Mouse (Mus musculus): ENCODE measurements around the gene Cyren. TPM values are rescaled to one million over a fixed set of nuclear protein-coding genes. Genes with fewer than 3 reads are reported as not detected.

Cyren gene
- polyA plus RNA-seq, 1 experiment from 2014 or later: 5.7 TPM

DNA sequence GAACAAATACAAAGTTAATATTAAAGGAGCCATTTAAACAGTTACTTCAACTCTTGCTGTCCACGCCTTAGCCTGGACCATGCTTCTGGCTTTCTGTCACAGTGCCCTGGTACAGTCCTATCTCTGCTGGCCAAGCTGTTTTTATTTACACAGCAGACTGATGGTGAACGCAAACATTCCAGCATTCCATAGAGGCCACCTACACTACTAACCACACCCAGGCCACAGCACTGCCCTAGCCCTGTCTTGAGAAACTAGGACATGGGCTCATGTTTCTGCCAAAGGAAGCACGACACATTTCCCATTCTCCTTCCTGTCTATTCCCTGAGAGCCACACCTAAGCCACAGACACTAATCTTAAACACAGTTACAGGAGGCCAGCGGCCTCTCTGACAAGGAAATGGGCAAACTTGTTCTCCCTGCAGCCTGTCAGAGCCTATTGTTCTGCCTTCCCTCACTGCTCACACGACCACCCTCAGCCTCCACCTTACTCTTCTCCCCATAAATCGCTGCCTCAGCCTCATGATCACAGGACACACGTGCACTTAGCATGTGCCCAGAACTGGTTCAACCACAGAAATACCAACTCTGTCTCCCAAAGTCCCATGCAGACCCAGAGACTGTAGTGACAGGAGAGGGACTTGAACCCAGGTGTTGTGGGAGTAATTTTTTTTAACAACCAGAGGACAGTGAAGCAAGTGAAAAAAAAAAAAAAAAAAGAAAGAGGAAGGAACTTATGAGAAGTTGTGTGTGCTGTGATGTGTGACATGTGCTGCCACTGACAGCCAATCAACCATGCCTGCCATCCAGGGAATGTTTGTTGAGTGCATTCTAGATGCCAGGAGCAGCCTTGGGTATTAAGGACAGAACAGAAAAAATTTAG is 11.9 kb downstream of the Cyren start:
- ATAC-seq (ENCODE audit: low read depth): peak; percentile 77
- Histone ChIP-seq H3K4me3 (ENCODE audit: low read depth, low read length) (no peak overlapping the region), H3K27ac (ENCODE audit: low read length) (peak overlapping the region; percentile 60), H3K4me1 (ENCODE audit: control insufficient read depth, low read depth, low read length) (peaks cover 48% of the 10 kb centered on the region), H3K9ac (ENCODE audit: low read depth, low read length) (0 out of 2 replicates have a peak overlapping the region, but pooled peaks have one; percentile 9), H3K9me3 (replicated peaks; ENCODE audit: control insufficient read depth, low read length) (no peaks in the 10 kb centered on the region), H3K27me3 (ENCODE audit: control insufficient read depth, insufficient read depth, low read depth, low read length) (no peaks in the 10 kb centered on the region), H3K4me2 (ENCODE audit: low read depth, low read length) (peak overlapping the region; percentile 10; the same call in 1 of the 2 replicates), H3K36me3 (ENCODE audit: control insufficient read depth, insufficient read depth) (no peaks in the 10 kb centered on the region)
- WGBS (ENCODE audit: insufficient replicate concordance): 25% methylated on average over 7 of the region's 7 CpGs

DNA sequence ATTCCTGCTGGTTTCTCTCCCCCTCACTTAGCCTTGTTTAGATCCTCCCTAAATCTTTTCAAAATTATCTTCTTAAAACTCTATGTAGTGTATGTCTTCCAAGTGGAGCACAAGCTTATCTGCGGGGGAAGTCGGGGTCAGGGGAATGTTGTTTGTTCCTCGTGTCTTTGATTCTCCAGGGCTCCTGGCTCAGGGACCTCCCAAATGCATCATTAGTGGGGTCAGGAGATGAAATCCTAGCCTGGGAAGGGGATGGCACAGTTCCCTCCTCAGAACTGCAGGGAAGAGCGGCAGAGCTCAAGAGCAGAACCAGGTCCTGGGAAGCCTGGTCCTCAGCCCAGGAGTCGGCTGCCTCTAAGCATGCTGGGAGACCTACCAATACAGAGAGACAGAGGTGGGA is 12.6 kb downstream of the Cyren start:
- no peak for ATAC-seq (ENCODE audit: low read depth)
- H3K9ac ChIP-seq (ENCODE audit: low read depth, low read length): no peak overlapping the region
- H3K4me1 ChIP-seq (ENCODE audit: control insufficient read depth, low read depth, low read length): peaks cover 45% of the 10 kb centered on the region
- peak overlapping the region; percentile 26; the same call in 1 of the 2 replicates for H3K4me2 ChIP-seq (ENCODE audit: low read depth, low read length)
- peak overlapping the region; percentile 60 for H3K27ac ChIP-seq (ENCODE audit: low read length)
- H3K4me3 ChIP-seq (ENCODE audit: low read depth, low read length): no peak overlapping the region
- no peaks in the 10 kb centered on the region for H3K9me3 ChIP-seq (replicated peaks; ENCODE audit: control insufficient read depth, low read length)
- no peaks in the 10 kb centered on the region for H3K36me3 ChIP-seq (ENCODE audit: control insufficient read depth, insufficient read depth)
- no peaks in the 10 kb centered on the region for H3K27me3 ChIP-seq (ENCODE audit: control insufficient read depth, insufficient read depth, low read depth, low read length)
- 63% methylated on average over 5 of the region's 5 CpGs for WGBS (ENCODE audit: insufficient replicate concordance)

- Histone ChIP-seq H3K27me3 (ENCODE audit: control insufficient read depth, insufficient read depth, low read depth, low read length) (no peaks in the 10 kb centered on the region), H3K36me3 (ENCODE audit: control insufficient read depth, insufficient read depth) (no peaks in the 10 kb centered on the region), H3K4me2 (ENCODE audit: low read depth, low read length) (peak overlapping the region; percentile 55), H3K9me3 (replicated peaks; ENCODE audit: control insufficient read depth, low read length) (no peaks in the 10 kb centered on the region), H3K4me1 (ENCODE audit: control insufficient read depth, low read depth, low read length) (peaks cover 32% of the 10 kb centered on the region), H3K9ac (ENCODE audit: low read depth, low read length) (no peak overlapping the region; the same call in 1 of the 2 replicates), H3K4me3 (ENCODE audit: low read depth, low read length) (peak overlapping the region; percentile 4; the same call in 1 of the 2 replicates), H3K27ac (ENCODE audit: low read length) (peak overlapping the region; percentile 7; the same call in 1 of the 2 replicates)
- no peak for ATAC-seq (ENCODE audit: low read depth)
- WGBS (ENCODE audit: insufficient replicate concordance): 46% methylated on average over 9 of the region's 9 CpGs
These were observed 13.9 kb downstream of the Cyren start for GRCm38 (mm10) chr6:34863786-34864514.

DNA sequence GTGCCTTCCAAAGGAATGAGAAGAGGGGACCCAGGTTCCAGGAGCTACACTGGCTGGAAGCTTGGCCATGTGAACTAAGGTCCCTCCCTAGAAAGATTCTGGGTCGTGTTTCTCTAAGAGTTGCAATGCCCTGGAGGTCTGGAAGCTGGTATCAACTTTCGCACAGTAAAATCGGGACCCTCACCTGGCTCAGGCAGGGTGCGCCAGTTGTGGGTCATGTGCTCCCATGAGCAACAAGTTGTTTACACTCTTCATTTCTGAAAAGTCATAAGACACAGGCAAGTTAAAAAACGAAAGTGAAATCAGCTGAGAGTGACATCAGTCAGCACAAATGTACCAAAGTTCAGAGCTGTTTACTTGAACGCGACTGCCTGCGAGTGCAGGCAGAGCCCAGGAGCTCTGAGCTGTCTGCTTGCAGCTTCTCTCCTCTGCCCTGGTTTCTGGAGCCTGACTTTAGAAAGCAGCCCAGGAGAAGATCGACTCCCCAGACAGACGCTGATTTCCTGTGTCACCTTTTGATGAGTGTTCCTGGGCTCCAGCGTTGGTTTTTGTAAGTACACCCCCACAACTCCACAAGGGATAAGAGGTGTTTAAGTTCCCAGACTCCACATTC is 15.0 kb downstream of the Cyren start, which contains the start of gene Tmem140:
Gene Tmem140 (plus strand): TSS at position 356 of the 613 bp plus-strand sequence.
- 15% methylated on average over 11 of the region's 11 CpGs for WGBS (ENCODE audit: insufficient replicate concordance)
- Histone ChIP-seq H3K9ac (ENCODE audit: low read depth, low read length) (peak within 1 kb of the TSS; percentile 50), H3K27ac (ENCODE audit: low read length) (peak within 1 kb of the TSS; percentile 71), H3K27me3 (ENCODE audit: control insufficient read depth, insufficient read depth, low read depth, low read length) (no peaks in the 10 kb centered on the region), H3K4me2 (ENCODE audit: low read depth, low read length) (peak within 1 kb of the TSS; percentile 55), H3K4me3 (ENCODE audit: low read depth, low read length) (peak within 1 kb of the TSS; percentile 54), H3K36me3 (ENCODE audit: control insufficient read depth, insufficient read depth) (no peaks in the 10 kb centered on the region), H3K9me3 (replicated peaks; ENCODE audit: control insufficient read depth, low read length) (no peaks in the 10 kb centered on the region), H3K4me1 (ENCODE audit: control insufficient read depth, low read depth, low read length) (peaks cover 23% of the 10 kb centered on the region)
- peak; percentile 52 for ATAC-seq (ENCODE audit: low read depth)

DNA sequence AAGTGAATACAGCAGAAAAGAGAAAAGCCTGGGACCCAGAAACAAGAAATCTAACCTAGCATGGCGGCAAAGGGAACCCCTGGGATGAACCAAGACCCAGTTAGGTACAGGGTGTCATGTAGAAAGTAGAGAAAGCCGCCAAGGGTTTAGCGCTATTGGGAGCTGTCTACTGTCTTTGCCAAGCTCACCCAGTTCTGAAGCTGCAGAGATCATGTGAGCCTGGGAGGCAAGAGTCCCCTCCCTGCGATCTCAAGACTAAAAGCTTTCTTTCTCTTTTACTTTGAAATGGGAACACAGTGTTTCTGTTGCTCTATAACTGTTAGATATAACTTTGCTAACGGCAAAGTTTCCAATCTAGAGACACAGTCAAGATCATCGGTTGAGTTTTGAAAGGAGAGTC is 15.5 kb downstream of the Cyren start:
- Histone ChIP-seq H3K4me2 (ENCODE audit: low read depth, low read length) (peak overlapping the region; percentile 55), H3K4me1 (ENCODE audit: control insufficient read depth, low read depth, low read length) (peaks cover 19% of the 10 kb centered on the region), H3K36me3 (ENCODE audit: control insufficient read depth, insufficient read depth) (no peaks in the 10 kb centered on the region), H3K4me3 (ENCODE audit: low read depth, low read length) (peak overlapping the region; percentile 54), H3K9me3 (replicated peaks; ENCODE audit: control insufficient read depth, low read length) (no peaks in the 10 kb centered on the region), H3K27ac (ENCODE audit: low read length) (peak overlapping the region; percentile 71), H3K27me3 (ENCODE audit: control insufficient read depth, insufficient read depth, low read depth, low read length) (no peaks in the 10 kb centered on the region), H3K9ac (ENCODE audit: low read depth, low read length) (peak overlapping the region; percentile 50; the same call in 1 of the 2 replicates)
- 66% methylated on average over 6 of the region's 6 CpGs for WGBS (ENCODE audit: insufficient replicate concordance)
- no peak for ATAC-seq (ENCODE audit: low read depth)

DNA sequence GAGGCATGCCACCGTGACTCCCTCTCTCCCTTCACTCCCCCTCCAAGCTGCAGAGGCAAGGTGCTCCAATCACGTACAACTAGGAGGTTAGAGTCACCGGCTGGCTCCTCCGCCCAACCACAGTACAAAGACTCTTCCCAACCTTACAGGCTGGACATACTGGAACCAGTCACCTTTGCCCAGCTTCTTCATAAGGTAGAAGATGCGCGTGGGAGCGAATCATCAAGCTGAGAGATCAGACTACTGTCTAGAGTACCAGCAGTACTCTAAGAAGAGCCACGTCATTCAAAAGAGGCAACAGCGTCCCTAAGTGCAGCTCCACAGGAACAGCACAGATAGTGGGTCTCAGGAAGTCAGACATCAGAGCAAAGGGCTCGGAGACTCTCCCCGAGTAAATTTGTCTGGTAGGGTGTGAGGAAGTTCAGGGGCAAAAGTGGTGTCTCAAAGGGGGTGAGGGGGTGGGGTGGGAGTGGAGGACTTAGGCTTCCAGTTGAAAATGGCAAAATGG is 16.3 kb downstream of the Cyren start:
- no peak overlapping the region for H3K9ac ChIP-seq (ENCODE audit: low read depth, low read length)
- no peak for ATAC-seq (ENCODE audit: low read depth)
- H3K9me3 ChIP-seq (replicated peaks; ENCODE audit: control insufficient read depth, low read length): no peaks in the 10 kb centered on the region
- H3K27me3 ChIP-seq (ENCODE audit: control insufficient read depth, insufficient read depth, low read depth, low read length): no peaks in the 10 kb centered on the region
- H3K4me1 ChIP-seq (ENCODE audit: control insufficient read depth, low read depth, low read length): peaks cover 14% of the 10 kb centered on the region
- no peak overlapping the region for H3K4me3 ChIP-seq (ENCODE audit: low read depth, low read length)
- no peak overlapping the region for H3K27ac ChIP-seq (ENCODE audit: low read length)
- 59% methylated on average over 11 of the region's 11 CpGs for WGBS (ENCODE audit: insufficient replicate concordance)
- H3K4me2 ChIP-seq (ENCODE audit: low read depth, low read length): no peak overlapping the region
- H3K36me3 ChIP-seq (ENCODE audit: control insufficient read depth, insufficient read depth): no peaks in the 10 kb centered on the region

GRCm38 (mm10) chr6:34832352-34832751 is 45.5 kb downstream of the Cyren start:
- Histone ChIP-seq H3K9ac (ENCODE audit: low read depth, low read length) (no peak overlapping the region), H3K36me3 (ENCODE audit: control insufficient read depth, insufficient read depth) (no peaks in the 10 kb centered on the region), H3K9me3 (replicated peaks; ENCODE audit: control insufficient read depth, low read length) (no peaks in the 10 kb centered on the region), H3K27me3 (ENCODE audit: control insufficient read depth, insufficient read depth, low read depth, low read length) (no peaks in the 10 kb centered on the region), H3K4me3 (ENCODE audit: low read depth, low read length) (no peak overlapping the region), H3K4me2 (ENCODE audit: low read depth, low read length) (no peak overlapping the region), H3K4me1 (ENCODE audit: control insufficient read depth, low read depth, low read length) (no peaks in the 10 kb centered on the region), H3K27ac (ENCODE audit: low read length) (no peak overlapping the region)
- WGBS (ENCODE audit: insufficient replicate concordance): 81% methylated on average over 5 of the region's 5 CpGs
- ATAC-seq (ENCODE audit: low read depth): no peak

GRCm38 (mm10) chr6:34824406-34824805 is 53.5 kb downstream of the Cyren start:
- Histone ChIP-seq H3K27ac (ENCODE audit: low read length) (no peak overlapping the region), H3K4me2 (ENCODE audit: low read depth, low read length) (no peak overlapping the region), H3K27me3 (ENCODE audit: control insufficient read depth, insufficient read depth, low read depth, low read length) (no peaks in the 10 kb centered on the region), H3K4me3 (ENCODE audit: low read depth, low read length) (no peak overlapping the region), H3K9me3 (replicated peaks; ENCODE audit: control insufficient read depth, low read length) (no peaks in the 10 kb centered on the region), H3K36me3 (ENCODE audit: control insufficient read depth, insufficient read depth) (no peaks in the 10 kb centered on the region), H3K9ac (ENCODE audit: low read depth, low read length) (no peak overlapping the region), H3K4me1 (ENCODE audit: control insufficient read depth, low read depth, low read length) (no peaks in the 10 kb centered on the region)
- ATAC-seq (ENCODE audit: low read depth): no peak

Measured in liver, embryonic 16.5 days (tissue).